Mouse (Mus musculus) heart, embryonic 15.5 days (tissue): ENCODE measurements around the gene Gpalpp1. TPM values are rescaled to one million over a fixed set of nuclear protein-coding genes. Genes with fewer than 3 reads are reported as not detected.

Experiments
- ATAC-seq: fragments of 200-750 bp; cut with Nextera tagmentation; replicated peaks from 2 replicates; pipeline ENCODE4 v1.8.0; 2017; ENCODE audit warnings: low read depth, moderate TSS enrichment; ENCODE audit not compliant: insufficient number of reproducible peaks, insufficient read depth, low FRiP score
- H3K27ac ChIP-seq: fragments of 300-500 bp; sonication (generic); 2 replicates; pipeline ENCODE4 v1.5.1; 2015; ENCODE audit warnings: mild to moderate bottlenecking, inconsistent platforms
- H3K27me3 ChIP-seq: fragments of 300-500 bp; sonication (generic); 2 replicates; pipeline ENCODE4 v1.6.1; 2015; ENCODE audit warnings: inconsistent platforms
- H3K36me3 ChIP-seq: fragments of 300-500 bp; sonication (generic); 2 replicates; pipeline ENCODE4 v1.6.1; 2015; ENCODE audit warnings: mild to moderate bottlenecking, inconsistent platforms
- H3K4me1 ChIP-seq: fragments of 300-500 bp; sonication (generic); replicated peaks from 2 replicates; pipeline ENCODE4 v1.6.1; 2015; ENCODE audit warnings: inconsistent platforms
- H3K4me2 ChIP-seq: fragments of 300-500 bp; sonication (generic); 2 replicates; pipeline ENCODE4 v1.6.1; 2015; ENCODE audit warnings: inconsistent platforms, mild to moderate bottlenecking, moderate library complexity
- H3K4me3 ChIP-seq: fragments of 300-500 bp; sonication (generic); 2 replicates; pipeline ENCODE4 v1.5.1; 2015; ENCODE audit warnings: mild to moderate bottlenecking, inconsistent platforms
- H3K9ac ChIP-seq: fragments of 300-500 bp; sonication (generic); 2 replicates; pipeline ENCODE4 v1.6.1; 2015; ENCODE audit warnings: mild to moderate bottlenecking, inconsistent platforms
- H3K9me3 ChIP-seq: fragments of 300-500 bp; sonication (generic); replicated peaks from 2 replicates; pipeline ENCODE4 v1.6.1; 2016; ENCODE audit warnings: inconsistent platforms
- WGBS: fragments of 180-500 bp; shearing (Covaris S2); methylation state at CpG from one replicate; pipeline ENCODE4 v1.1.7; 2015; ENCODE audit warnings: mixed read lengths; 5-methylcytosine and 5-hydroxymethylcytosine counted together
- polyA plus RNA-seq: library from polyadenylated mRNA; unstranded; fragments of >200 nt; fragmentation: Nextera tagmentation; extraction: Ambion mirVana; gene quantifications from 2 replicates; pipeline ENCODE4 v1.2.1, GENCODE M21; 2015

The Gpalpp1 gene
- polyA plus RNA-seq, 1 experiment from 2014 or later = 7.9 TPM

GRCm38 (mm10) chr14:76147061-76147460, 36.5 kb upstream of the Gpalpp1 start:
- H3K9me3 ChIP-seq = no peaks in the 10 kb centered on the region
- no peak overlapping the region for H3K27ac ChIP-seq
- H3K4me1 ChIP-seq = peaks cover 19% of the 10 kb centered on the region
- WGBS = 76% methylated on average over 6 of the region's 6 CpGs
- H3K4me2 ChIP-seq = no peak overlapping the region
- no peak overlapping the region for H3K4me3 ChIP-seq
- no peaks in the 10 kb centered on the region for H3K36me3 ChIP-seq
- H3K27me3 ChIP-seq = no peaks in the 10 kb centered on the region
- H3K9ac ChIP-seq = no peak overlapping the region
- ATAC-seq = no peak

- no peak overlapping the region for H3K4me3 ChIP-seq
- no peak overlapping the region for H3K9ac ChIP-seq
- no peaks in the 10 kb centered on the region for H3K9me3 ChIP-seq
- no peaks in the 10 kb centered on the region for H3K36me3 ChIP-seq
- ATAC-seq = no peak
- H3K4me1 ChIP-seq = peaks cover 14% of the 10 kb centered on the region
- H3K27ac ChIP-seq = no peak overlapping the region
- H3K27me3 ChIP-seq = no peaks in the 10 kb centered on the region
- 38% methylated on average over 7 of the region's 7 CpGs for WGBS
- H3K4me2 ChIP-seq = no peak overlapping the region
Observed at GRCm38 (mm10) chr14:76145868-76146267, 35.3 kb upstream of the Gpalpp1 start.

GRCm38 (mm10) chr14:76145248-76145647, 34.7 kb upstream of the Gpalpp1 start:
- no peak for ATAC-seq
- Histone ChIP-seq H3K4me3 (no peak overlapping the region), H3K9me3 (no peaks in the 10 kb centered on the region), H3K27ac (no peak overlapping the region), H3K4me1 (peaks cover 9% of the 10 kb centered on the region), H3K9ac (no peak overlapping the region), H3K27me3 (no peaks in the 10 kb centered on the region), H3K36me3 (no peaks in the 10 kb centered on the region), H3K4me2 (no peak overlapping the region)
- WGBS = 92% methylated on average over 1 of the region's 1 CpGs

GRCm38 (mm10) chr14:76134975-76135374, 24.4 kb upstream of the Gpalpp1 start:
- Histone ChIP-seq H3K36me3 (peaks cover 58% of the 10 kb centered on the region), H3K9me3 (no peaks in the 10 kb centered on the region)

GRCm38 (mm10) chr14:76128174-76128573, 17.6 kb upstream of the Gpalpp1 start:
- Histone ChIP-seq H3K36me3 (peaks cover 76% of the 10 kb centered on the region), H3K27me3 (no peaks in the 10 kb centered on the region), H3K4me1 (no peaks in the 10 kb centered on the region), H3K9ac (no peak overlapping the region), H3K4me2 (no peak overlapping the region), H3K9me3 (no peaks in the 10 kb centered on the region), H3K4me3 (no peak overlapping the region), H3K27ac (no peak overlapping the region)
- ATAC-seq = no peak
- WGBS = 80% methylated on average over 4 of the region's 4 CpGs

More at GRCm38 (mm10) chr14:76134975-76135374, 24.4 kb upstream of the Gpalpp1 start:
- H3K4me1 ChIP-seq = no peaks in the 10 kb centered on the region
- no peak overlapping the region for H3K4me2 ChIP-seq
- no peak overlapping the region for H3K27ac ChIP-seq
- no peak overlapping the region for H3K9ac ChIP-seq
- no peak for ATAC-seq
- no peak overlapping the region for H3K4me3 ChIP-seq
- 91% methylated on average over 4 of the region's 4 CpGs for WGBS
- no peaks in the 10 kb centered on the region for H3K27me3 ChIP-seq

- no peaks in the 10 kb centered on the region for H3K9me3 ChIP-seq
- no peak for ATAC-seq
- H3K36me3 ChIP-seq = peaks cover 72% of the 10 kb centered on the region
Observed at GRCm38 (mm10) chr14:76127311-76127710, 16.8 kb upstream of the Gpalpp1 start.

GRCm38 (mm10) chr14:76122663-76123058, 12.1 kb upstream of the Gpalpp1 start:
- Histone ChIP-seq H3K4me3 (no peak overlapping the region), H3K4me1 (peaks cover 12% of the 10 kb centered on the region), H3K9ac (no peak overlapping the region), H3K36me3 (peaks cover 77% of the 10 kb centered on the region), H3K4me2 (no peak overlapping the region), H3K27ac (peak overlapping the region; percentile 24; the same call in 1 of the 2 replicates), H3K9me3 (no peaks in the 10 kb centered on the region), H3K27me3 (no peaks in the 10 kb centered on the region)
- no peak for ATAC-seq
- WGBS = 57% methylated on average over 8 of the region's 8 CpGs

More at GRCm38 (mm10) chr14:76127311-76127710, 16.8 kb upstream of the Gpalpp1 start:
- no peak overlapping the region for H3K4me2 ChIP-seq
- no peak overlapping the region for H3K4me3 ChIP-seq
- WGBS = 95% methylated on average over 3 of the region's 3 CpGs
- H3K27me3 ChIP-seq = no peaks in the 10 kb centered on the region
- H3K9ac ChIP-seq = no peak overlapping the region
- H3K27ac ChIP-seq = no peak overlapping the region
- H3K4me1 ChIP-seq = peaks cover 8% of the 10 kb centered on the region

- no peak overlapping the region for H3K4me2 ChIP-seq
- WGBS = 56% methylated on average over 6 of the region's 6 CpGs
- no peaks in the 10 kb centered on the region for H3K27me3 ChIP-seq
- H3K4me1 ChIP-seq = peaks cover 12% of the 10 kb centered on the region
- ATAC-seq = no peak
- no peak overlapping the region for H3K4me3 ChIP-seq
- peaks cover 77% of the 10 kb centered on the region for H3K36me3 ChIP-seq
- no peak overlapping the region for H3K9ac ChIP-seq
- peak overlapping the region; percentile 24; the same call in 1 of the 2 replicates for H3K27ac ChIP-seq
- H3K9me3 ChIP-seq = no peaks in the 10 kb centered on the region
Observed at GRCm38 (mm10) chr14:76121901-76122662, 11.5 kb upstream of the Gpalpp1 start.

GRCm38 (mm10) chr14:76120472-76120871, 9.9 kb upstream of the Gpalpp1 start:
- no peak overlapping the region for H3K9ac ChIP-seq
- no peak overlapping the region for H3K27ac ChIP-seq
- ATAC-seq = no peak
- H3K4me3 ChIP-seq = no peak overlapping the region
- WGBS = 80% methylated on average over 4 of the region's 4 CpGs
- no peak overlapping the region for H3K4me2 ChIP-seq
- H3K36me3 ChIP-seq = peaks cover 77% of the 10 kb centered on the region
- peaks cover 12% of the 10 kb centered on the region for H3K4me1 ChIP-seq
- H3K27me3 ChIP-seq = no peaks in the 10 kb centered on the region
- no peaks in the 10 kb centered on the region for H3K9me3 ChIP-seq

- Histone ChIP-seq H3K4me1 (peaks cover 12% of the 10 kb centered on the region), H3K9me3 (no peaks in the 10 kb centered on the region), H3K4me2 (no peak overlapping the region), H3K27me3 (no peaks in the 10 kb centered on the region), H3K9ac (no peak overlapping the region), H3K27ac (no peak overlapping the region), H3K4me3 (no peak overlapping the region), H3K36me3 (peaks cover 77% of the 10 kb centered on the region)
- 70% methylated on average over 4 of the region's 4 CpGs for WGBS
- no peak for ATAC-seq
Observed at GRCm38 (mm10) chr14:76118963-76119362, 8.4 kb upstream of the Gpalpp1 start.

- Histone ChIP-seq H3K36me3 (peaks cover 64% of the 10 kb centered on the region), H3K9me3 (no peaks in the 10 kb centered on the region), H3K4me3 (no peak overlapping the region), H3K27me3 (no peaks in the 10 kb centered on the region), H3K27ac (no peak overlapping the region), H3K4me2 (no peak overlapping the region), H3K4me1 (peaks cover 5% of the 10 kb centered on the region), H3K9ac (no peak overlapping the region)
- WGBS = 88% methylated on average over 5 of the region's 5 CpGs
- ATAC-seq = no peak
Observed at GRCm38 (mm10) chr14:76115744-76116143, 5.2 kb upstream of the Gpalpp1 start.

GRCm38 (mm10) chr14:76099543-76099942, 11.0 kb downstream of the Gpalpp1 start:
- H3K27me3 ChIP-seq = no peaks in the 10 kb centered on the region
- no peak overlapping the region for H3K9ac ChIP-seq
- no peak overlapping the region for H3K27ac ChIP-seq
- H3K4me3 ChIP-seq = no peak overlapping the region
- 91% methylated on average over 9 of the region's 9 CpGs for WGBS
- ATAC-seq = no peak
- no peak overlapping the region for H3K4me2 ChIP-seq
- H3K9me3 ChIP-seq = no peaks in the 10 kb centered on the region
- H3K36me3 ChIP-seq = peaks cover 49% of the 10 kb centered on the region
- no peaks in the 10 kb centered on the region for H3K4me1 ChIP-seq
